Mouse (Mus musculus) R1 (cell line): ENCODE results near the gene Adcy6.

ENCODE experiments used
- DNase-seq: peaks from one replicate; pipeline ENCODE4 v3.0.0-alpha.2; 2018; ENCODE audit warnings: low read depth, low spot score

Gene Adcy6

DNA sequence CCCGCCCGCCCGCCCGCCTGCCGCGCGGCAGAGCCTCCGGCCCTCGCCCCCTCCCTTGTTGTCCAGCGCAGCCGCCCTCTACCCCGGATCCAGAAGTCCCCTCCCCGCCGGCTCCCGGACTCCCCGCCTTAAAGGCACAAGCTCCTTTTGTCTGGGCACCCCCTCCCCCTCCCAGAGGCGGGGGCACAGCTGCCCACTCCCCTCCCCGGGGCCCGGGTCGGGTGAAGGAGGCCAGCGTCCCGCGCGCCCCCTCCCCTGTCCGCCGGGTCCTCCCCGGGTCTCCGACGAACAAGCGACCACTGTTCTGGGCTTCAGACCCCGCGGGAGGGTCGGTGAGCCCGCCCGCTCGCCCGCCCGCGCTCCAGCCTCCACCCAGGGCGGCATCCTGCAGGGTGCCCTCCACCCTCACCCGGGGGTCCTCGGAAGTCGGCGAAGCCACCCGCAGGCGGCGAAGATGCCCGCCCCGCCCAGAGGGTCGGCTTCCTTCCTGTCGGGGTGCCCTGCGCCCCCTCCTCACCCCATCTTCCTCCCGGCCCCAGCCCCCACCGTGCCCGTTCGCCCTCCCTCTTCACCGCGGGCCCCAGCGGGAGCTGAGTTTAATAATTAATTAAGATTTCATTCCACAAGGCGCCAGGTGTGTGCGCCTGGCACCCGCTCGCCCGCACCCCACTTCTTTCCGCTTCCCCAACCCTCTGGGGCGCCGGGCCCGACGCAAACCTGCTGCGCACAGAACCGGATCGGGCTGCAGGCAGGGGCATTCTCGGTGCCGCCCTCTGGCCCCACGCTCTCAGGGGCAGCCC, at the start of gene Adcy6:
Adcy6 (minus strand) TSS at position 746 of the 800 bp plus-strand sequence.
- DNase-seq: no peak

- DNase-seq: peak; percentile 61
Observed at GRCm38 (mm10) chr15:98656982-98657751, 47.3 kb upstream of the Adcy6 start.

DNA sequence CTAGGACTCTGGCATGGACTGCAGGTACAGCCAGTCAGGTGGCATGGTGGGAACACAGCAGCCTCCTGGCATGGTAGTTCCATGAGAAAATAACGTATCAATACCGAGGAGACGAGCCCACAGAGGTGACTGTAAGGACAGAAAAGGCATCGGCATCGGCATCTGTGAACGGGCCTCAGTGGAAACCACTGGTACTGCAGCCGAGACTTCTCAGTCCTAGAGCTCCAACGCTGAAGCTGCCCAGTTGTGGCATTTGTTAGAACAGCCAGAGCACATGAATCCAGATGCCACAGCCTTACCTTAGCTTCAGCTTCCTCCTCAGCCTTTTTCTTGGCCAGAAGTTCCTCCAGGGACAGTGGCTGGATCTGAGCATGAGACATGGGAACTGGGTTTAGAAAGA, 42.3 kb upstream of the Adcy6 start:
- peak; percentile 52 for DNase-seq

GRCm38 (mm10) chr15:98651431-98651830, 41.6 kb upstream of the Adcy6 start:
- no peak for DNase-seq

DNA sequence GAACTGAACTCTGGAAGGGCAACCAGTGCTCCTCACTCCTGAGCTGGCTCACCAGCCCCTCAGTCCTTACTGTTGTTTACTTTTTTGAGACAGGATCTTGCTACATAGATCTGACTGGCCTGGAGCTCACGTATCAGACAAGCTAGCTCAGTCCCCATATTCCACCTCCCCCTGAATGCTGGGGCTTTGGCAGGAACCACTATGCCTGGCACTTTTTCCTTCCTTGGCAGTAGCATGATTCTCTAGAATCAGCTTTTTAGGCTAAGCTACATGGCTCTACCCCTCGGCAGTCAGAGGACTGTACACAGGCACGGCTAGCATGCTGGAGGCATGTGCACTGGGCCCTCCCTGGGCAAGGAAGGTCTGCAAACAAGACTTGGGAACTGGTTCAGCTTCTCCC, 38.2 kb upstream of the Adcy6 start:
- DNase-seq: no peak

GRCm38 (mm10) chr15:98647308-98647707, 37.4 kb upstream of the Adcy6 start:
- no peak for DNase-seq

DNA sequence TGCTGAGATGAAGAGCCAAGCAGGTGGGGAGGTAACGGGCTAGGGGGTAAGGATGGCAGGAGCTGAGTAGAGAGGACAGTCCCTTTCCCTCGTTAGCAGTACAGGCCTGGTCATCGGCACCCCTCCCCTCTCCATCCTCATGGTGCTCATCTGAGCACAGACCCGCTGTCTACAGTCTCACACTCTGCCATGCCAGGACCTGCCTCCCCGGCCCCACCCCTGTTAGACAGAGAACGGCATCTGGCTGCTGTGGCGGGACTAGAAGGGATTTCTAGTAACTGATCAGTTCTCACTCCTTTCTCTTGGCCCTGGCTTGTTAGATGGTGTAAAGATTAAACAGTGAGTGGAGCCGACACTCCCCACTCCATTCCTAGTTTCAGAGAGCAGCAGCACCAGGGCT, 36.9 kb upstream of the Adcy6 start:
- no peak for DNase-seq

GRCm38 (mm10) chr15:98645057-98646026, 35.5 kb upstream of the Adcy6 start:
- DNase-seq: no peak

DNA sequence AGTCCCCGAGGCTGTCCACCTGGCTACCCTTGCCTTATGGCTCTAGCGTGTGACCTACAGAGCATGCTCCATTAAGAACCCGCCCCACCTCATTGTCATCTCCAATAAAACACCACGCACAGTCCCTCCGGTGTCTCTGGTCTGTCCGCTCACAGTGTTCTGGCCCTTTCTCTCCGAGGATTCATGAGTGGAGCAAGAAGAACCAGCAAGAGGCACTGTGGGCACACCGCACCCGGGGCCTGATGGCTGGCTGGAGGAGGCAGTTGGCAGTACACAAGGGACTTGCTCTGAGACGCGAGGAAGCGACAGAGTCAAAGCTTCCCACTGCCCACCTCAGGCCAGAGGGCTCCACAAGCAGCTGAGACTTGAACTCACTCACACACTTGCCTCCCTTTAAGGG, 34.5 kb upstream of the Adcy6 start:
- no peak for DNase-seq

- peak; percentile 96 for DNase-seq
Observed at GRCm38 (mm10) chr15:98640157-98640556, 30.3 kb upstream of the Adcy6 start.

- DNase-seq: peak; percentile 67
Observed at GRCm38 (mm10) chr15:98637155-98637554, 27.3 kb upstream of the Adcy6 start.

DNA sequence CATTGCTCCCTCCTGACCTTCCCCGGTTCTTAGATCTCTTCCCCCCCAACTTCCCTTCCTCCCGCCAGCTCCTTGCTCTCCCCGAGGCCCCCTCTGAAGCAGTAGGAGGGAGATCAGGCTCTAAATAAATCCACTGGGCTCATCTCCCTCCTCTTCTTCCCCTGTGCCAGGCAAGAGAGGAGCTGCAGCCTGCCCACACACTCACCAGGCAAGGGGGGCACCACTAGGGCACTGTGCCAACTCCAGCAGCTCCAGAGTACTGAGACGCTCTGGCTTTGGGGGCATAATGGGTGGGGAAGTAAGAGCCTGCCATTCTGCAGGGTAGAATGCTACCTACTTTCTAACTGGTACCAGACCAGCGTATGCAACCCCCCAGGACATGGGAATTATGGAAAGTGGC, 26.6 kb upstream of the Adcy6 start:
- DNase-seq: no peak

GRCm38 (mm10) chr15:98635291-98635841, 25.5 kb upstream of the Adcy6 start:
- DNase-seq: no peak

DNA sequence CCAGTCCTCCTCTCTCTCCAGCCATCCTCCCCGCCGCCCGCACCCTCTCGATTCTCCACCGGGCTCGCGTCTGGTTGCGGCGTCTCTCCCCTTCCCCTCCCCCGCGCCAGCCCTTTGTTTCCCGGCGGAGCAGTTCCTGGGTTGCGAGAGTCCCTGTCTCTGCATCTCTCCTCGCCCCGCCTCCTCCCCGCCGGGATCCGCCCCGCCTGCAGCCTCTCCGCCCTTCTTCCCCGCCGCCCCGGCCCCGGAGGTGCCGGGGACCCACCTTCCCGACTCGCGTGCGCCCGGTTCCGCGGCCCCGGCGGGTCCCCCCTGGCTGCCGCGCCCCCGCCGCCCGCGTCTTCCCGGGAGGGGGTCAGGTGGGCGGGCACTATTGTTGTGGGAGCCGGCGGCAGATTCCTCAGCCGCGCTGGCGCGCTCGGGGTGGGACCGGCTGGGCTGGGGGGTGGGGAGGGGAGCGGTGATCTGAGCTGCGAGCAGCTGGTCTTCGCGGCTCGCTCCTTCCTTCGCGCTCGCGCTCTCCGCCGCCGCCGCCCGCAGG, 24.7 kb upstream of the Adcy6 start:
- peak; percentile 90 for DNase-seq

DNA sequence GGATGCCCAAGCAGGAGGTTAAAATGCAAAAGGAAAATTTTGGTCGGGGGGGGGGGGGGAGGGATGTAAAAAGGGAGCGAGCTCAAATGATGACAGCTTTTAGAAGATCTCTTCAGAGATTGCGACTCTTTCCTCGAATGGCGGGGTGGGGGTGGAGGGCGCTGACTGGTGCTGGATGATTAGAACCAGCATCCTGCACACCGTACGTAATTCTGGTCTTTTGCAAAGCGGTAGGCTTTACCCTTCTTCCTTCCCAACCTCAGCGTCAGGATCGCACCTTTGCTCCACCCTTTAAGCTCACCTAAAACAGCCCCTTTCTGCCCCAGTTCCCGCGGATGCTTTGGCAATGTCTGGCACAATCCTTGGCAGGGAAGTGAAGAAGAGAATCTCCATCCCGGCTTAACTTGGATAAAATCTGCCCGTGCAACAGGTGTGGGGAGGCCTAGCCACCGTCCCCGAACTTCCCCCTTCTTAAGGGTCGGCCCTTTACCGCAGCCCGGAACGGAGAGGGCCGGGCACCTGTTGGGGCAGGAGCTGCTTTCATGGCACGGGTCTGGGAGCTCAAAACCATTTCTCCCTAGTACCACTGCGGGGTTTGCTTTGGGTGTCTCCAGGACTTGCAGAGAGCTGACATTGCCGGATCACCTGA, 24.1 kb upstream of the Adcy6 start:
- DNase-seq: no peak

DNA sequence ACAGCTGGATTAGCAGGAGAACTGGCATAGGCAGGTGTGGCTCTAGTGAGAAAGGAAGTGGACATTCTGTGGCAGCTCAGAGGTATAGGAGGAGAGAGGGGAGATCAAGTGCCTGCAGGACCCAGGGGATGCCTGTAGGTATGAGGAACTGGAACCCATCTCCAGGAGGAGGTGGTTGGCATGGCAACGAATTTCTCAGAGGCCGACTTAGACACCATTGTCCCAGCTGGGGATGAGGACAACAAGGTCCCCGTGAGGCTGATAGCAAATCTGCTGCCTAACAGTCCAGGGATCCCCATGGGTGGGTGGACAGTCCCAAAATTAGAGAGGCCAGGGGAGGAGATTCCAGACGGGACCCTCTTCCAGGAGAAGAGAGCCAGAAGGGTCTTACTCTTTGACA, 23.0 kb upstream of the Adcy6 start:
- DNase-seq: peak; percentile 67

DNA sequence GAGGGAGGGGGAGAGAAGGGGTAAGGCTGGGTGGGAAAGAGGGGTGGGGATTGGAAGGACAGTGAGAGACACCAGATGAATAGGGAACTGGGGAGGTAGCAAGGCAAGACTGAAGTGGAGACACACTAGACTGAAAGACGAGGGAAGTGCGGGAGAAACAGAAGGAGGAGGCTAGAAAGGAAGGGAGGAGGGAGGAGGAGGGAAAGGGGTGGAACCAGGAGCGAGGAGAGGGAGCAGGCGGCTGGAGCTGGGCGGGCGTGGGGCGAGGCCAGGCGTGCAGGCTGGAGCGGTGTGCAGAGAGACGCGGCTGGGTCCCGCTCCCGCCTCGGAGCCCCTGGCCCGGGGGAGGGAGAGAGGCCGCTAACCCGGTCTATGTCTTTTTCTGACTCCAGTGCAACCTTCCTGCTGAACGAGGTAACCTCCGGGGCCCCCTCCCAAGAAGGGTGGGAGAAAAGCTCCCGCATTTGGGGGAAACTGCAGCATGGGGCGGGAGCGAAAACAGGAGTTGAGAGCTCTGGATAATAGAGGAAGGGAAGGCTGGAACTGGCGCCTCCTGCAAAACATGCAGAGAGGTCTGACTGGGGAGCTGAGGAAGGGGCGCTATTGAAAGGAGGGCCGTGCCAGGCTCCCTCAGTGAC, 22.4 kb upstream of the Adcy6 start:
- peak; percentile 77 for DNase-seq

DNA sequence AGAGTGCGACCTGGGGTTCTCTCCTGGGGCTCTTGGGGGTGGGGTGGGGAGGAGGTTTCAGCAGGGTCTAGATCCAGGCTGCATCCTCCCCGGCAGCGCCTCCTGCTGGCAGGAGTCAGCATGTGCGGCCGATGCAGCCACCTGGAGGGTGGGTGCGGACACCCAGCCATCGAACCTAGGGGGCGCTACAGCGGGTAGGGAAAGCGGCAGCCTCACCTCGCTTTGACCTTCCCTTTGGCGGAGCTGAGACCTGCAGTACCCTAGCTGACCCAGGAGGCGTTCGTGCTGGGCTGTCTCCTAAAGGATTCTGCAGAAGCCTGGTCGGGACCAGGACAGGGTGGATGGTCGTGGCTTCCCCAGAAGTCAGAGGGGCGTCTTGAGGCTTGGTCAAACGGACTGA, 21.6 kb upstream of the Adcy6 start:
- DNase-seq: peak; percentile 95

- DNase-seq: no peak
Observed at GRCm38 (mm10) chr15:98630540-98630939, 20.7 kb upstream of the Adcy6 start, which contains the start of gene Cacnb3. TSS of gene Cacnb3 (plus strand) at chr15:98630840.

- DNase-seq: no peak
Observed at GRCm38 (mm10) chr15:98629464-98629863, 19.6 kb upstream of the Adcy6 start.
